Mouse (Mus musculus) layer of hippocampus, postnatal 36 days (tissue): ENCODE results near the gene 1700024P04Rik. TPM values are rescaled to one million over a fixed set of nuclear protein-coding genes. Genes with fewer than 3 reads are reported as not detected.
"Not testable (repeated sequence)": the region's sequence is repeated elsewhere in the genome, so short reads cannot be mapped to it uniquely, and the experiment has no call there.

Experiments used
- DNase-seq, 2 experiments: peaks; one replicate each; pipeline ENCODE4 v3.0.0; 2022
- total RNA-seq, 2 experiments: library from RNA; stranded (reverse); gene quantifications; 2 replicates each; pipeline ENCODE4 v1.2.3; 2021

1700024P04Rik gene
- total RNA-seq: not detected

- DNase-seq: no peak
Measured at GRCm38 (mm10) chr13:98984465-98984864, at the start of gene 1700024P04Rik. TSS of gene 1700024P04Rik (minus strand) at chr13:98984565.

GRCm38 (mm10) chr13:99031223-99032216, 47.2 kb upstream of the 1700024P04Rik start:
- DNase-seq: no peak

- DNase-seq: no peak
Measured at GRCm38 (mm10) chr13:99030579-99031200, 46.3 kb upstream of the 1700024P04Rik start.

GRCm38 (mm10) chr13:99025268-99025667, 40.9 kb upstream of the 1700024P04Rik start:
- no peak for DNase-seq

- DNase-seq: no peak
Measured at GRCm38 (mm10) chr13:99022036-99022435, 37.7 kb upstream of the 1700024P04Rik start.

GRCm38 (mm10) chr13:99021181-99021580, 36.8 kb upstream of the 1700024P04Rik start:
- DNase-seq: no peak

GRCm38 (mm10) chr13:99019831-99020669, 35.7 kb upstream of the 1700024P04Rik start:
- DNase-seq: no peak

- DNase-seq: no peak
Measured at GRCm38 (mm10) chr13:99018526-99019201, 34.3 kb upstream of the 1700024P04Rik start.

GRCm38 (mm10) chr13:99016696-99017095, 32.3 kb upstream of the 1700024P04Rik start:
- no peak for DNase-seq

GRCm38 (mm10) chr13:99012891-99013290, 28.5 kb upstream of the 1700024P04Rik start:
- no peak for DNase-seq

- DNase-seq: no peak
Measured at GRCm38 (mm10) chr13:99008013-99008412, 23.6 kb upstream of the 1700024P04Rik start.

- DNase-seq: no peak
Measured at GRCm38 (mm10) chr13:99006389-99007099, 22.2 kb upstream of the 1700024P04Rik start.

- DNase-seq: not testable (repeated sequence)
Measured at GRCm38 (mm10) chr13:99001652-99002051, 17.3 kb upstream of the 1700024P04Rik start.

GRCm38 (mm10) chr13:98997025-98997424, 12.7 kb upstream of the 1700024P04Rik start:
- DNase-seq: no peak

GRCm38 (mm10) chr13:98977070-98977785, 7.1 kb downstream of the 1700024P04Rik start:
- no peak for DNase-seq

GRCm38 (mm10) chr13:98976022-98976421, 8.3 kb downstream of the 1700024P04Rik start:
- not testable (repeated sequence) for DNase-seq

- DNase-seq: no peak
Measured at GRCm38 (mm10) chr13:98972090-98972489, 12.3 kb downstream of the 1700024P04Rik start.

GRCm38 (mm10) chr13:98971641-98972040, 12.7 kb downstream of the 1700024P04Rik start:
- no peak for DNase-seq

- DNase-seq: no peak
Measured at GRCm38 (mm10) chr13:98968517-98968916, 15.8 kb downstream of the 1700024P04Rik start.

- no peak for DNase-seq
Measured at GRCm38 (mm10) chr13:98967942-98968341, 16.4 kb downstream of the 1700024P04Rik start.
